10 mouse cellular contexts compared by ENCODE assay signal in the genomic region with DNA sequence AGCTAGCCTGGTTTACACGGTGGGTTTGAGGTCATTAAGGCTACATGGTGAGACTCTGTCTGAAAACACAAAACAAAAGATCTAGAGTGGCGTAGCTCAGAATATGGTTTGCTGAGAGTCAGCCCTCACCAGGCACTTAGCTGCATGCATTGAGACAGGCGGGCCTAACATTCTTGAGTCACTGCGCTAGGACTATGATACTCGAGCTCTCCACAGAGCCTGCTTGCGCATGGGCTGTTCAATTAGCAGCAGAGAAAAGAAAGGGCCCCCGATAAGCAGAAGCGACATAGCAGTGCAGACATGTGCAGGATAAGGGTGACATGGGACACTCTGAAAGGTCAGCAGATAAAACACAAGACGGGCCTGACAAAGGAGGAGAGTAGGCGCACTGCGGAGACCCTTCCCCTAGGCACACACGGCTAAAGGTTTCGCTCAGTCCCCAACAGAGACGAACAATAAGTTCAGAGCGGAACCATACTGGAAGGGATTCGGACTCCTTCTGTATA.
DNase-seq lines count a peak whose midpoint lies in the region; ATAC-seq and TF ChIP-seq lines count a peak whose summit lies in the region.
"Had no signal": no experiment of that assay in that cellular context is flagged by ENCODE, and none has a peak within 500 bp of the region (broad histone marks: within the 10 kb centered on the region; RNA-seq: fewer than 3 reads in every experiment).

No protein-coding gene starts in this region.

- 23% methylated on average over 16 of the region's 16 CpGs for WGBS in cerebellum, adult 2 months
- WGBS in limb, embryonic 13.5 days, result 56% methylated on average over 16 of the region's 16 CpGs

- intact Hi-C loops in left cerebral cortex, postnatal 14 days (cut with DNase I), result no loop called here
- intact Hi-C loops in gastrocnemius, postnatal 36 days (cut with DNase I), result no loop called here

- peak; percentile 17 to 19 for DNase-seq in cerebellum, postnatal 10 days
- no peak for DNase-seq in cerebellum, adult 2 months
- peak; percentile 23 for DNase-seq in testis, postnatal 10 days (ENCODE audit: low spot score)
- no peak for DNase-seq in testis, postnatal 14 days (ENCODE audit: low spot score)
- DNase-seq in layer of hippocampus, postnatal 25 days (ENCODE audit: extremely low spot score in 1 of 2, low spot score in 1 of 2), result no peak
- no peak for DNase-seq in left cerebral cortex, postnatal 14 days (ENCODE audit: low spot score in 2 of 2)
- no peak for DNase-seq in gastrocnemius, postnatal 36 days
- DNase-seq: lung, postnatal 4 days had no signal

- H3K4me2 ChIP-seq in limb, embryonic 13.5 days (replicated peaks), result peak overlapping the region; percentile 5

- no peak for TF ChIP-seq POLR2A in cerebellum, adult 2 months (IDR thresholded peaks at IDR 0.05; ENCODE audit: borderline replicate concordance, insufficient read depth, low read length)

- peaks cover 9% of the 10 kb centered on the region; the same call in 1 of the 2 replicates for H3K9me3 ChIP-seq in limb, embryonic 13.5 days

- TF ChIP-seq CTCF in cerebellum, adult 2 months (IDR thresholded peaks at IDR 0.05; ENCODE audit: borderline replicate concordance, insufficient read depth, low read depth, low read length), result no peak

- ATAC-seq in limb, embryonic 13.5 days (ENCODE audit: low FRiP score, low read depth), result no peak

- no peak overlapping the region for H3K4me3 ChIP-seq in cerebellum, adult 2 months (replicated peaks; ENCODE audit: insufficient read depth, low read depth, low read length)
- no peak overlapping the region for H3K4me3 ChIP-seq in limb, embryonic 13.5 days

- H3K9ac ChIP-seq in limb, embryonic 13.5 days, result no peak overlapping the region

- H3K27me3 ChIP-seq in cerebellum, adult 2 months (ENCODE audit: control insufficient read depth, insufficient read depth, low read length), result no peaks in the 10 kb centered on the region
- H3K27me3 ChIP-seq in limb, embryonic 13.5 days, result no peaks in the 10 kb centered on the region

- no peaks in the 10 kb centered on the region for H3K36me3 ChIP-seq in limb, embryonic 13.5 days

- H3K27ac ChIP-seq in cerebellum, adult 2 months (ENCODE audit: insufficient read depth, low read length), result no peak overlapping the region
- no peak overlapping the region for H3K27ac ChIP-seq in limb, embryonic 13.5 days
- H3K27ac ChIP-seq: kidney, postnatal 0 days had no signal

- H3K4me1 ChIP-seq in cerebellum, adult 2 months (ENCODE audit: control insufficient read depth, insufficient read depth, low read length), result no peaks in the 10 kb centered on the region
- H3K4me1 ChIP-seq in limb, embryonic 13.5 days, result peaks cover 12% of the 10 kb centered on the region

Comparison
In these comparisons a context has a peak if more than half of its experiments do, and no peak if none do; other contexts are left out.
1. DNase-seq: peak in cerebellum, postnatal 10 days (2 of 2) and testis, postnatal 10 days (single experiment); none in cerebellum, adult 2 months (0 of 2), testis, postnatal 14 days (single experiment), layer of hippocampus, postnatal 25 days (0 of 2), left cerebral cortex, postnatal 14 days (0 of 2) and gastrocnemius, postnatal 36 days (0 of 2).